Mouse (Mus musculus): ENCODE measurements around the gene B230118H07Rik. TPM values are rescaled to one million over a fixed set of nuclear protein-coding genes. Genes with fewer than 3 reads are reported as not detected.

B230118H07Rik gene
- polyA plus RNA-seq, 1 experiment, result not detected

- no peak overlapping the region for H3K4me3 ChIP-seq (ENCODE audit: insufficient read depth, low read depth, low read length)
These were observed 25.3 kb downstream of the B230118H07Rik start for GRCm38 (mm10) chr2:101624011-101624410.

GRCm38 (mm10) chr2:101623042-101623441 lies 26.3 kb downstream of the B230118H07Rik start:
- Histone ChIP-seq H3K27ac (ENCODE audit: insufficient read depth, low read depth, low read length) (no peak overlapping the region), H3K4me3 (ENCODE audit: insufficient read depth, low read depth, low read length) (no peak overlapping the region), H3K4me1 (ENCODE audit: control insufficient read depth, insufficient read depth, low read length) (peaks cover 5% of the 10 kb centered on the region; the same call in 1 of the 2 replicates)
- 75% methylated on average over 2 of the region's 2 CpGs for WGBS
- TF ChIP-seq CTCF (IDR thresholded peaks at IDR 0.05; ENCODE audit: insufficient read depth, low read depth, low read length), result no peak
- TF ChIP-seq POLR2A (IDR thresholded peaks at IDR 0.05; ENCODE audit: insufficient read depth, low read depth, low read length), result no peak

More at GRCm38 (mm10) chr2:101624011-101624410, 25.3 kb downstream of the B230118H07Rik start:
- 76% methylated on average over 2 of the region's 2 CpGs for WGBS
- H3K4me1 ChIP-seq (ENCODE audit: control insufficient read depth, insufficient read depth, low read length), result peaks cover 5% of the 10 kb centered on the region; the same call in 1 of the 2 replicates
- no peak overlapping the region for H3K27ac ChIP-seq (ENCODE audit: insufficient read depth, low read depth, low read length)
- TF ChIP-seq POLR2A (IDR thresholded peaks at IDR 0.05; ENCODE audit: insufficient read depth, low read depth, low read length) (no peak), CTCF (IDR thresholded peaks at IDR 0.05; ENCODE audit: insufficient read depth, low read depth, low read length) (no peak)

- no peak for TF ChIP-seq POLR2A (IDR thresholded peaks at IDR 0.05; ENCODE audit: insufficient read depth, low read depth, low read length)
- TF ChIP-seq CTCF (IDR thresholded peaks at IDR 0.05; ENCODE audit: insufficient read depth, low read depth, low read length), result no peak
- H3K4me3 ChIP-seq (ENCODE audit: insufficient read depth, low read depth, low read length), result no peak overlapping the region
- no peak overlapping the region for H3K27ac ChIP-seq (ENCODE audit: insufficient read depth, low read depth, low read length)
- 78% methylated on average over 7 of the region's 7 CpGs for WGBS
- peaks cover 5% of the 10 kb centered on the region; the same call in 1 of the 2 replicates for H3K4me1 ChIP-seq (ENCODE audit: control insufficient read depth, insufficient read depth, low read length)
These were observed 27.7 kb downstream of the B230118H07Rik start for GRCm38 (mm10) chr2:101621611-101622010.

GRCm38 (mm10) chr2:101620899-101621298 lies 28.4 kb downstream of the B230118H07Rik start:
- TF ChIP-seq CTCF (IDR thresholded peaks at IDR 0.05; ENCODE audit: insufficient read depth, low read depth, low read length) (no peak), POLR2A (IDR thresholded peaks at IDR 0.05; ENCODE audit: insufficient read depth, low read depth, low read length) (no peak)
- H3K4me3 ChIP-seq (ENCODE audit: insufficient read depth, low read depth, low read length), result no peak overlapping the region
- peaks cover 5% of the 10 kb centered on the region; the same call in 1 of the 2 replicates for H3K4me1 ChIP-seq (ENCODE audit: control insufficient read depth, insufficient read depth, low read length)
- no peak overlapping the region for H3K27ac ChIP-seq (ENCODE audit: insufficient read depth, low read depth, low read length)
- 75% methylated on average over 3 of the region's 3 CpGs for WGBS

- Histone ChIP-seq H3K27ac (ENCODE audit: insufficient read depth, low read depth, low read length) (no peak overlapping the region), H3K4me1 (ENCODE audit: control insufficient read depth, insufficient read depth, low read length) (peaks cover 2% of the 10 kb centered on the region; the same call in 1 of the 2 replicates), H3K4me3 (ENCODE audit: insufficient read depth, low read depth, low read length) (no peak overlapping the region)
- 90% methylated on average over 4 of the region's 4 CpGs for WGBS
- TF ChIP-seq POLR2A (IDR thresholded peaks at IDR 0.05; ENCODE audit: insufficient read depth, low read depth, low read length) (no peak), CTCF (IDR thresholded peaks at IDR 0.05; ENCODE audit: insufficient read depth, low read depth, low read length) (no peak)
These were observed 31.0 kb downstream of the B230118H07Rik start for GRCm38 (mm10) chr2:101618373-101618772.

- TF ChIP-seq CTCF (IDR thresholded peaks at IDR 0.05; ENCODE audit: insufficient read depth, low read depth, low read length), result no peak
- TF ChIP-seq POLR2A (IDR thresholded peaks at IDR 0.05; ENCODE audit: insufficient read depth, low read depth, low read length), result no peak
- WGBS, result 49% methylated on average over 10 of the region's 10 CpGs
- Histone ChIP-seq H3K4me1 (ENCODE audit: control insufficient read depth, insufficient read depth, low read length) (no peaks in the 10 kb centered on the region), H3K4me3 (ENCODE audit: insufficient read depth, low read depth, low read length) (no peak overlapping the region), H3K27ac (ENCODE audit: insufficient read depth, low read depth, low read length) (no peak overlapping the region)
These were observed 33.6 kb downstream of the B230118H07Rik start for GRCm38 (mm10) chr2:101615464-101616305.

- WGBS, result 71% methylated on average over 3 of the region's 3 CpGs
- H3K4me1 ChIP-seq (ENCODE audit: control insufficient read depth, insufficient read depth, low read length), result no peaks in the 10 kb centered on the region
- no peak overlapping the region for H3K4me3 ChIP-seq (ENCODE audit: insufficient read depth, low read depth, low read length)
- H3K27ac ChIP-seq (ENCODE audit: insufficient read depth, low read depth, low read length), result no peak overlapping the region
- TF ChIP-seq POLR2A (IDR thresholded peaks at IDR 0.05; ENCODE audit: insufficient read depth, low read depth, low read length) (no peak), CTCF (IDR thresholded peaks at IDR 0.05; ENCODE audit: insufficient read depth, low read depth, low read length) (no peak)
These were observed 38.5 kb downstream of the B230118H07Rik start for GRCm38 (mm10) chr2:101610861-101611260.

- H3K27ac ChIP-seq (ENCODE audit: insufficient read depth, low read depth, low read length), result no peak overlapping the region
- no peaks in the 10 kb centered on the region for H3K4me1 ChIP-seq (ENCODE audit: control insufficient read depth, insufficient read depth, low read length)
- H3K4me3 ChIP-seq (ENCODE audit: insufficient read depth, low read depth, low read length), result no peak overlapping the region
- 66% methylated on average over 7 of the region's 7 CpGs for WGBS
- TF ChIP-seq POLR2A (IDR thresholded peaks at IDR 0.05; ENCODE audit: insufficient read depth, low read depth, low read length) (no peak), CTCF (IDR thresholded peaks at IDR 0.05; ENCODE audit: insufficient read depth, low read depth, low read length) (no peak)
These were observed 41.0 kb downstream of the B230118H07Rik start for GRCm38 (mm10) chr2:101608232-101608894.

GRCm38 (mm10) chr2:101603099-101603498 lies 46.2 kb downstream of the B230118H07Rik start:
- Histone ChIP-seq H3K4me3 (ENCODE audit: insufficient read depth, low read depth, low read length) (no peak overlapping the region), H3K4me1 (ENCODE audit: control insufficient read depth, insufficient read depth, low read length) (no peaks in the 10 kb centered on the region), H3K27ac (ENCODE audit: insufficient read depth, low read depth, low read length) (no peak overlapping the region)
- WGBS, result 94% methylated on average over 1 of the region's 1 CpGs
- TF ChIP-seq CTCF (IDR thresholded peaks at IDR 0.05; ENCODE audit: insufficient read depth, low read depth, low read length) (no peak), POLR2A (IDR thresholded peaks at IDR 0.05; ENCODE audit: insufficient read depth, low read depth, low read length) (no peak)
